Mouse (Mus musculus): ENCODE results near the gene Frmpd2. TPM values are rescaled to one million over a fixed set of nuclear protein-coding genes. Genes with fewer than 3 reads are reported as not detected.

The Frmpd2 gene
- total and polyA plus RNA-seq, 3 experiments = not detected

DNA sequence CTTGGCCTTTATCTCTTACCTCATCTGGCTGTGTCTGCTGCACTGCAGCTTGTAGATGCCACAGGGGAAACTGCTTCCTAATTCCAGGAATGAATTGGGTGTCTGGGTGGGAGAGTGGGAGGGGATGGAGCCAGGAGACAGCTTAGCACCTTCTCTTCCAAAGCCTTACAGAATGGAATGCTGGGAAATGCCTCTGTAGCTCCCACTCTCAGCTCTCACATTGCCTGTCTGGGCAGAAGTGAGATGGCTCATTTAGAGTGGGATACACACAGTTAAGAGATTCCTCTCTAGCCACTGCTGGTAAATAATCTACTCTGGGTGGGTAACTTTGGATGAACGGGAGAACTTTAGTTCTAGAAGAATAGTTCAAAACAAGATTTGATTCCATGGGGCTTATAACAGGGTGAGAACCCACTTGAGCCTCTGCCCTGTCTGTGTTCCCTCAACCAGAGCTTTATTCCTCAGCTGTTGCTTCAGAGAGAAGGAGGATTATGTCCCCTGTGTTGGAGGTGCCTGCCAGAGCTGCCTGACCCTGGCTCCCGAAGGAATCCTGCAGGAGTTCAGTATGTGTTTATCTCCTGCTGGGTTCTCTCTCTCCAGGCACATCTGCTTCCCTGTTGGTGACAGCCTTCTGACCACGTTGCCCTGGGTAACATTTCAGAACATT is 4.7 kb downstream of the Frmpd2 start:
- no peak overlapping the region for H3K9ac ChIP-seq (ENCODE audit: insufficient read depth, low read depth)
- DNase-seq (ENCODE audit: extremely low read depth) = no peak
- no peak overlapping the region for H3K4me2 ChIP-seq (ENCODE audit: insufficient read depth, low read depth, poor library complexity, severe bottlenecking)
- H3K79me2 ChIP-seq (replicated peaks; ENCODE audit: control insufficient read depth, extremely low read depth, insufficient read depth, poor library complexity, severe bottlenecking) = no peaks in the 10 kb centered on the region
- dilution Hi-C loops (cut with MboI; ENCODE audit: extremely low pct_ligation_motif_present, extremely low pct_unique_long_range_greater_than_20kb, low sequenced_read_pairs) (no loop called here), in situ Hi-C loops (cut with MboI; ENCODE audit: low pct_ligation_motif_present, low pct_unique_long_range_greater_than_20kb, low sequenced_read_pairs) (no loop called here)
- H3K4me3 ChIP-seq (replicated peaks in 1 of 3; ENCODE audit: low read depth in 2 of 3, low read length in 2 of 3, poor library complexity in 1 of 3) = no peak overlapping the region
- TF ChIP-seq CHD2 (IDR thresholded peaks at IDR 0.05; ENCODE audit: low read length) = no peak
- TF ChIP-seq POLR2AphosphoS2 (IDR thresholded peaks at IDR 0.05; ENCODE audit: low read depth, low read length) = no peak
- TF ChIP-seq MAX (IDR thresholded peaks at IDR 0.05; ENCODE audit: low read length) = no peak
- no peak for TF ChIP-seq NELFE (IDR thresholded peaks at IDR 0.05; ENCODE audit: low read depth, low read length)
- no peaks in the 10 kb centered on the region for H3K27me3 ChIP-seq (replicated peaks)
- no peak overlapping the region for H3K27ac ChIP-seq (ENCODE audit: insufficient read depth, low read depth)
- H3K9me3 ChIP-seq (replicated peaks; ENCODE audit: low read length) = no peaks in the 10 kb centered on the region
- no peaks in the 10 kb centered on the region for H3K36me3 ChIP-seq (replicated peaks in 1 of 2; ENCODE audit: control insufficient read depth in 1 of 2, insufficient read depth in 1 of 2, low read length in 1 of 2)
- peaks cover 0 to 8% of the 10 kb centered on the region in 2 experiments; a peak in 2 of 4 replicates for H3K4me1 ChIP-seq (ENCODE audit: control insufficient read depth in 1 of 2, insufficient read depth in 2 of 2)

DNA sequence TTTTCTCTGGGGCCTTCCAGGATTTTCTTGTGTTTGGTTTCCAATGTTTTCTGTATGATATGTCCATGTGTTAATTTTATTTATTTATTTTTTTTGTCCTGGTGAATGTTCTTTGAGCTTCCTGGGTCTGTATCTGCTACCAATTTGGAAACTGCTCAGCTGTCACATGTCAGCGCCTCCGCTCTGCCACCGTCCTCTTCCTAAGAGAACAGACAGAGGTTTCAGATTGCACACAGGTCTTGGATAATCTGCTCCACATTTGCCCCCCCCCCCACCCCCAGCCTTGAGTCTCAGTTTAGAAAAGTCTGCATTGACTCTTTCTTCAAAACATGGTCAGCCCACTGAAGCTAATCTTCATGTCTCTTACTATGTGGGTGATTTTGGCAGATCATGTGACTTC is 10.5 kb downstream of the Frmpd2 start:
- in situ Hi-C loops (cut with MboI; ENCODE audit: low pct_ligation_motif_present, low pct_unique_long_range_greater_than_20kb, low sequenced_read_pairs) = no loop called here

DNA sequence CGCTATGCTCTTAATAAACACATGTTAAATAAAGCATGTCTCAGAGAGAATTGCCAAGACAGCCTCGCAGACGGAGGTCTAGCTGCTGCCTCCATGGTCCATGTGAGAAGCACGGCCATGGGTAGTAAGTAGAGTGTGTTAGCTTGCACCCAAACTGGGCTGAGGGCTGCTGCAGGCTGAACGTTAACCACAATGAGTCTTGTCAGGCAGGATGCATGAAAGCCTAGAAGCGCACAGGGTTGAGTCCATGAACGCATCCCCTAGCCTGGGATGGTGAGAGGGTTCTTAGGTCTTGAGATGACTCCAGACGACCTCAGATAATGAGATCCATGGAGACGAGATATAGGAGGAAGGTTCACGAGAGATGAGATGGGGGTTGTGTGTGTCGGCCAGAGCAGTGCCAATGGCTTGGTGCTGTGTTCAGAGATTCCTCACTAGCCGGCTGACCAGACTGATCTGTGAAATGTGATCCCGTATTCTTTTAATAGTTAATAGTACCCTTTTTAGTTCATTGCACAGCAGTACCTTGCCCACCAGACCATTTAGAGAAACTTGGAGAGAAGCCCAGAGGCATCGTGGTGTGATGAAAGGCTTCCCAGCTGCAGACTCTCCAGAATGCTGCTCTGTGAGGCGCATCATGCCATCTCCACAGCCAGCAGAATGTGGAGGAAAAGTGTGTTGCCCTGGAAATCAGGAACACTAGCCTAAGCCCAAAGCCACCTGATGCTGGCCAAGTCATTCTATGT is 16.5 kb downstream of the Frmpd2 start:
- dilution Hi-C loops (cut with MboI; ENCODE audit: extremely low pct_ligation_motif_present, extremely low pct_unique_long_range_greater_than_20kb, low sequenced_read_pairs) = no loop called here
- no peaks in the 10 kb centered on the region for H3K9me3 ChIP-seq (replicated peaks; ENCODE audit: low read length)
- H3K4me1 ChIP-seq (ENCODE audit: control insufficient read depth in 1 of 2, insufficient read depth in 2 of 2) = no peaks in the 10 kb centered on the region
- H3K79me2 ChIP-seq (replicated peaks; ENCODE audit: control insufficient read depth, extremely low read depth, insufficient read depth, poor library complexity, severe bottlenecking) = no peaks in the 10 kb centered on the region
- no peak for TF ChIP-seq PAX5 (IDR thresholded peaks at IDR 0.05; ENCODE audit: low read length)
- TF ChIP-seq JUND (conservative IDR thresholded peaks at IDR 0.05; ENCODE audit: low read depth, low read length) = no peak
- TF ChIP-seq ZMIZ1 (IDR thresholded peaks at IDR 0.05; ENCODE audit: low read depth, low read length) = no peak
- TF ChIP-seq SIN3A (IDR thresholded peaks at IDR 0.05; ENCODE audit: low read length) = no peak
- no peak for TF ChIP-seq TBP (conservative IDR thresholded peaks at IDR 0.05; ENCODE audit: low read depth, low read length)
- TF ChIP-seq E2F4 (IDR thresholded peaks at IDR 0.05; ENCODE audit: insufficient replicate concordance, low read depth, low read length) = no peak
- no peak for TF ChIP-seq TCF12 (IDR thresholded peaks at IDR 0.05; ENCODE audit: low read depth, low read length)
- TF ChIP-seq POLR2AphosphoS2 (IDR thresholded peaks at IDR 0.05; ENCODE audit: low read depth, low read length) = no peak
- no peak for TF ChIP-seq BHLHE40 (IDR thresholded peaks at IDR 0.05; ENCODE audit: low read depth, low read length)
- no peak for TF ChIP-seq ZKSCAN1 (IDR thresholded peaks at IDR 0.05; ENCODE audit: borderline replicate concordance, low read depth, low read length)
- no peak for TF ChIP-seq NRF1 (IDR thresholded peaks at IDR 0.05; ENCODE audit: low read depth, low read length)
- no peak for TF ChIP-seq UBTF (IDR thresholded peaks at IDR 0.05; ENCODE audit: low read depth, low read length)
- no peak for TF ChIP-seq EP300 (IDR thresholded peaks at IDR 0.05; ENCODE audit: low read length)
- no peak for TF ChIP-seq SMC3 (IDR thresholded peaks at IDR 0.05; ENCODE audit: low read depth, low read length)
- TF ChIP-seq CTCF (conservative IDR thresholded peaks at IDR 0.05 in 1 of 2, IDR thresholded peaks at IDR 0.05 in 1 of 2; ENCODE audit: low read depth in 2 of 2, low read length in 2 of 2) = no peak
- no peak for TF ChIP-seq RCOR1 (conservative IDR thresholded peaks at IDR 0.05; ENCODE audit: low read depth, low read length)
- H3K4me3 ChIP-seq (replicated peaks in 1 of 3; ENCODE audit: low read depth in 2 of 3, low read length in 2 of 3, poor library complexity in 1 of 3) = no peak overlapping the region
- peaks cover 1% of the 10 kb centered on the region for H3K27me3 ChIP-seq (replicated peaks)
- no peak overlapping the region for H3K9ac ChIP-seq (ENCODE audit: insufficient read depth, low read depth)
- no peak overlapping the region for H3K4me2 ChIP-seq (ENCODE audit: insufficient read depth, low read depth, poor library complexity, severe bottlenecking)
- no peak for DNase-seq (ENCODE audit: extremely low read depth)
- H3K36me3 ChIP-seq (replicated peaks in 1 of 2; ENCODE audit: control insufficient read depth in 1 of 2, insufficient read depth in 1 of 2, low read length in 1 of 2) = no peaks in the 10 kb centered on the region
- H3K27ac ChIP-seq (ENCODE audit: insufficient read depth, low read depth) = no peak overlapping the region
- in situ Hi-C loops (cut with MboI; ENCODE audit: low pct_ligation_motif_present, low pct_unique_long_range_greater_than_20kb, low sequenced_read_pairs) = no loop called here

More for the DNA sequence above, 10.5 kb downstream of the Frmpd2 start:
- no peaks in the 10 kb centered on the region for H3K4me1 ChIP-seq (ENCODE audit: control insufficient read depth in 1 of 2, insufficient read depth in 2 of 2)
- DNase-seq (ENCODE audit: extremely low read depth) = no peak
- no peaks in the 10 kb centered on the region for H3K9me3 ChIP-seq (replicated peaks; ENCODE audit: low read length)
- TF ChIP-seq MXI1 (IDR thresholded peaks at IDR 0.05; ENCODE audit: low read depth, low read length) = no peak
- TF ChIP-seq RCOR1 (conservative IDR thresholded peaks at IDR 0.05; ENCODE audit: low read depth, low read length) = no peak
- no peak for TF ChIP-seq ZKSCAN1 (IDR thresholded peaks at IDR 0.05; ENCODE audit: borderline replicate concordance, low read depth, low read length)
- no peak for TF ChIP-seq JUN (IDR thresholded peaks at IDR 0.05; ENCODE audit: insufficient read depth, low read depth, low read length)
- no peak overlapping the region for H3K9ac ChIP-seq (ENCODE audit: insufficient read depth, low read depth)
- H3K27me3 ChIP-seq (replicated peaks) = no peaks in the 10 kb centered on the region
- no peak overlapping the region for H3K4me3 ChIP-seq (replicated peaks in 1 of 3; ENCODE audit: low read depth in 2 of 3, low read length in 2 of 3, poor library complexity in 1 of 3)
- no peak overlapping the region for H3K27ac ChIP-seq (ENCODE audit: insufficient read depth, low read depth)
- dilution Hi-C loops (cut with MboI; ENCODE audit: extremely low pct_ligation_motif_present, extremely low pct_unique_long_range_greater_than_20kb, low sequenced_read_pairs) = no loop called here
- H3K4me2 ChIP-seq (ENCODE audit: insufficient read depth, low read depth, poor library complexity, severe bottlenecking) = no peak overlapping the region
- H3K36me3 ChIP-seq (replicated peaks in 1 of 2; ENCODE audit: control insufficient read depth in 1 of 2, insufficient read depth in 1 of 2, low read length in 1 of 2) = no peaks in the 10 kb centered on the region
- H3K79me2 ChIP-seq (replicated peaks; ENCODE audit: control insufficient read depth, extremely low read depth, insufficient read depth, poor library complexity, severe bottlenecking) = no peaks in the 10 kb centered on the region

Measured in CH12.LX (cell line).